Mouse (Mus musculus) heart, adult 2 months (tissue): ENCODE data around the gene Nrxn3.

ENCODE experiments used
- CTCF ChIP-seq: fragments of 200-600 bp; IDR thresholded peaks from 2 replicates; pipeline ENCODE4 v1.8.1; 2022; ENCODE audit warnings: antibody characterized with exemption, mild to moderate bottlenecking, moderate library complexity
- EP300 ChIP-seq: fragments of 200-500 bp; IDR thresholded peaks from 2 replicates; pipeline ENCODE4 v1.6.1; 2011; ENCODE audit warnings: low read depth, low read length, control low read depth; ENCODE audit not compliant: insufficient read depth
- POLR2A ChIP-seq: fragments of 200-500 bp; IDR thresholded peaks from 2 replicates; pipeline ENCODE4 v1.6.1; 2011; ENCODE audit warnings: mild to moderate bottlenecking, low read depth, low read length, control low read depth; ENCODE audit not compliant: insufficient read depth

DNA sequence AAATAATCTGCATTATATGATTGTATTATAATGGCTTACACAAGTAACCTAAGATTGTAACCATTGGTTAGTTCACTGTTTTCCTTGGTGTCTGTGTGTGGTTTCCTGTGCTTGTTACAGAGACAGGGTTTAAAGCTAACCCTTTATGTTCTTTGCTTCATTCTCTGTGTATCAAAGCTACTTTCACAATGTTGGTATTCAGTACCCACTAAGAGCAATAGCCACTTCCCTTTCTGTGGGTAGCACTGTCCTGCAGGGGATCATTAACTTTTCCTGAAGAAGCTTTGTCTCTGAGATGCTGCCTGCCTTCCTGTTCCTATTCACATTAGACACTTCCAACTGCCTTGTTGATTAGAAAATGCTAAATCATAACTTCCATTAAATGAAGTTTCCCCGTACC, 836.2 kb downstream of the Nrxn3 start:
- no peak for TF ChIP-seq CTCF
- no peak for TF ChIP-seq EP300
- no peak for TF ChIP-seq POLR2A
